Mouse (Mus musculus) MEL (cell line): Measurements from ENCODE around the gene Ptrh2. TPM values are rescaled to one million over a fixed set of nuclear protein-coding genes. Genes with fewer than 3 reads are reported as not detected.

ENCODE experiments used
- DNase-seq: peaks from one replicate; pipeline ENCODE4 v3.0.0; 2011; ENCODE audit warnings: low read depth, low spot score
- H3K27ac ChIP-seq: 2 replicates; pipeline ENCODE4 v1.5.1; 2012; ENCODE audit warnings: low read depth, mild to moderate bottlenecking, control low read depth, low read length, moderate library complexity; ENCODE audit not compliant: control insufficient read depth
- H3K27me3 ChIP-seq, 2 experiments: fragments of 150-350 bp in 1 of 2; sonication (generic) in 1 of 2; 2 replicates each; pipeline ENCODE4 v1.6.1; 2012; ENCODE audit warnings: low read length in 2 of 2, mild to moderate bottlenecking in 2 of 2, improper control_type of control experiment in 1 of 2, moderate library complexity in 1 of 2; ENCODE audit not compliant: insufficient read depth in 2 of 2, control insufficient read depth in 1 of 2
- H3K36me3 ChIP-seq, 2 experiments: 2 replicates each; pipeline ENCODE4 v1.6.1; 2012 to 2014; ENCODE audit warnings: low read length in 2 of 2, improper control_type of control experiment in 1 of 2, inconsistent platforms in 1 of 2, mild to moderate bottlenecking in 1 of 2; ENCODE audit not compliant: insufficient read depth in 2 of 2, control insufficient read depth in 1 of 2
- H3K4me1 ChIP-seq, 2 experiments: fragments of 150-350 bp in 1 of 2; sonication (generic) in 1 of 2; 2 replicates each; pipeline ENCODE4 v1.6.1; 2012; ENCODE audit warnings: low read length in 2 of 2, improper control_type of control experiment in 1 of 2, mild to moderate bottlenecking in 1 of 2; ENCODE audit not compliant: insufficient read depth in 2 of 2, control insufficient read depth in 1 of 2
- H3K4me3 ChIP-seq, 2 experiments: fragments of 150-350 bp in 1 of 2; sonication (generic) in 1 of 2; 2 replicates each; pipeline ENCODE4 v1.5.1; 2012; ENCODE audit warnings: low read depth in 2 of 2, low read length in 2 of 2, mild to moderate bottlenecking in 2 of 2, moderate library complexity in 2 of 2, control low read depth in 1 of 2, improper control_type of control experiment in 1 of 2; ENCODE audit not compliant: control insufficient read depth in 1 of 2, insufficient read depth in 1 of 2
- H3K79me2 ChIP-seq: 2 replicates; pipeline ENCODE4 v1.6.1; 2012; ENCODE audit warnings: mild to moderate bottlenecking, low read length, moderate library complexity; ENCODE audit not compliant: control insufficient read depth, poor library complexity, insufficient read depth
- H3K9ac ChIP-seq: 2 replicates; pipeline ENCODE4 v1.6.1; 2012; ENCODE audit warnings: low read depth, mild to moderate bottlenecking, control low read depth, low read length, moderate library complexity; ENCODE audit not compliant: control insufficient read depth, poor library complexity, severe bottlenecking
- H3K9me3 ChIP-seq: fragments of 150-350 bp; sonication (generic); replicated peaks from 2 replicates; pipeline ENCODE4 v1.6.1; 2012; ENCODE audit warnings: mild to moderate bottlenecking, low read length, improper control_type of control experiment, moderate library complexity; ENCODE audit not compliant: insufficient read depth
- BHLHE40 ChIP-seq: IDR thresholded peaks from 2 replicates; pipeline ENCODE4 v1.6.1; 2012; ENCODE audit warnings: low read depth, mild to moderate bottlenecking, inconsistent platforms, low read length, improper control_type of control experiment, borderline replicate concordance
- E2F4 ChIP-seq: IDR thresholded peaks from 2 replicates; pipeline ENCODE4 v1.6.1; 2011; ENCODE audit warnings: low read depth, low read length, improper control_type of control experiment, borderline replicate concordance
- ELF1 ChIP-seq: IDR thresholded peaks from 2 replicates; pipeline ENCODE4 v1.6.1; 2014; ENCODE audit warnings: low read depth, mild to moderate bottlenecking, inconsistent platforms, low read length, improper control_type of control experiment, moderate library complexity
- EP300 ChIP-seq, 2 experiments: IDR thresholded peaks; 2 replicates each; pipeline ENCODE4 v1.6.1; 2011; ENCODE audit warnings: improper control_type of control experiment in 2 of 2, low read length in 2 of 2, low read depth in 1 of 2, mild to moderate bottlenecking in 1 of 2
- ETS1 ChIP-seq: IDR thresholded peaks from 2 replicates; pipeline ENCODE4 v1.6.1; 2012; ENCODE audit warnings: low read depth, mild to moderate bottlenecking, inconsistent platforms, low read length, improper control_type of control experiment, moderate library complexity
- GABPA ChIP-seq: IDR thresholded peaks from 2 replicates; pipeline ENCODE4 v1.6.1; 2012; ENCODE audit warnings: low read depth, mild to moderate bottlenecking, inconsistent platforms, low read length, improper control_type of control experiment, moderate library complexity
- GATA1 ChIP-seq: IDR thresholded peaks from 2 replicates; pipeline ENCODE4 v1.6.1; 2011; ENCODE audit warnings: low read depth, low read length, improper control_type of control experiment
- JUND ChIP-seq: IDR thresholded peaks from 2 replicates; pipeline ENCODE4 v1.6.1; 2011; ENCODE audit warnings: low read depth, mild to moderate bottlenecking, improper control_type of control experiment, low read length
- MAFK ChIP-seq: IDR thresholded peaks from 2 replicates; pipeline ENCODE4 v1.6.1; 2011; ENCODE audit warnings: low read depth, mild to moderate bottlenecking, low read length, improper control_type of control experiment, borderline replicate concordance
- MAX ChIP-seq: IDR thresholded peaks from 2 replicates; pipeline ENCODE4 v1.6.1; 2011; ENCODE audit warnings: low read length, improper control_type of control experiment
- MAZ ChIP-seq: IDR thresholded peaks from 2 replicates; pipeline ENCODE4 v1.6.1; 2012; ENCODE audit warnings: low read depth, mild to moderate bottlenecking, inconsistent platforms, low read length, improper control_type of control experiment
- MXI1 ChIP-seq: IDR thresholded peaks from 2 replicates; pipeline ENCODE4 v1.6.1; 2011; ENCODE audit warnings: mild to moderate bottlenecking, low read depth, low read length, improper control_type of control experiment
- MYB ChIP-seq: IDR thresholded peaks from 2 replicates; pipeline ENCODE4 v1.6.1; 2011; ENCODE audit warnings: mild to moderate bottlenecking, low read depth, low read length, improper control_type of control experiment
- NELFE ChIP-seq: IDR thresholded peaks from 2 replicates; pipeline ENCODE4 v1.6.1; 2011; ENCODE audit warnings: low read depth, low read length, improper control_type of control experiment
- NRF1 ChIP-seq: IDR thresholded peaks from 2 replicates; pipeline ENCODE4 v1.6.1; 2014; ENCODE audit warnings: low read depth, mild to moderate bottlenecking, inconsistent platforms, low read length, improper control_type of control experiment, moderate library complexity; ENCODE audit not compliant: poor library complexity, insufficient read depth, severe bottlenecking
- POLR2AphosphoS2 ChIP-seq: IDR thresholded peaks from 2 replicates; pipeline ENCODE4 v1.6.1; 2011; ENCODE audit warnings: low read length, improper control_type of control experiment
- RCOR1 ChIP-seq: IDR thresholded peaks from 2 replicates; pipeline ENCODE4 v1.6.1; 2012; ENCODE audit warnings: low read depth, mild to moderate bottlenecking, inconsistent platforms, low read length, improper control_type of control experiment
- SMC3 ChIP-seq: IDR thresholded peaks from 2 replicates; pipeline ENCODE4 v1.6.1; 2011; ENCODE audit warnings: low read depth, low read length, improper control_type of control experiment
- TCF12 ChIP-seq: IDR thresholded peaks from 2 replicates; pipeline ENCODE4 v1.6.1; 2014; ENCODE audit warnings: low read depth, mild to moderate bottlenecking, inconsistent platforms, low read length, improper control_type of control experiment, moderate library complexity
- USF1 ChIP-seq: IDR thresholded peaks from 2 replicates; pipeline ENCODE4 v1.6.1; 2014; ENCODE audit warnings: low read depth, mild to moderate bottlenecking, inconsistent platforms, low read length, improper control_type of control experiment, moderate library complexity
- ZC3H11A ChIP-seq: IDR thresholded peaks from 2 replicates; pipeline ENCODE4 v1.6.1; 2012; ENCODE audit warnings: low read depth, mild to moderate bottlenecking, inconsistent platforms, low read length, improper control_type of control experiment
- ZMIZ1 ChIP-seq: IDR thresholded peaks from 2 replicates; pipeline ENCODE4 v1.6.1; 2012; ENCODE audit warnings: low read depth, mild to moderate bottlenecking, inconsistent platforms, low read length, improper control_type of control experiment, moderate library complexity
- ZNF384 ChIP-seq: IDR thresholded peaks from 2 replicates; pipeline ENCODE4 v1.6.1; 2012; ENCODE audit warnings: low read depth, mild to moderate bottlenecking, inconsistent platforms, low read length, improper control_type of control experiment
- polyA plus RNA-seq, 2 experiments: library from polyadenylated mRNA; stranded (reverse) in 1 of 2; unstranded in 1 of 2; fragments of >175 nt in 1 of 2; fragments of >200 nt in 1 of 2; gene quantifications; 2 replicates each; pipeline versions ENCODE4 v1.2.1 to v1.2.4; 2012; ENCODE audit warnings: low replicate concordance in 2 of 2, low read depth in 1 of 2; ENCODE audit not compliant: insufficient read length in 2 of 2, insufficient read depth in 1 of 2, missing spikeins in 1 of 2
- total RNA-seq: library from RNA; depleted of rRNA; stranded (reverse); fragments of 300-350 nt; gene quantifications from 2 replicates; pipeline ENCODE4 v1.2.3, GENCODE M21; 2012

Gene Ptrh2
- total and polyA plus RNA-seq, 3 experiments, result 30.0 to 40.3 TPM; not detected in 1

DNA sequence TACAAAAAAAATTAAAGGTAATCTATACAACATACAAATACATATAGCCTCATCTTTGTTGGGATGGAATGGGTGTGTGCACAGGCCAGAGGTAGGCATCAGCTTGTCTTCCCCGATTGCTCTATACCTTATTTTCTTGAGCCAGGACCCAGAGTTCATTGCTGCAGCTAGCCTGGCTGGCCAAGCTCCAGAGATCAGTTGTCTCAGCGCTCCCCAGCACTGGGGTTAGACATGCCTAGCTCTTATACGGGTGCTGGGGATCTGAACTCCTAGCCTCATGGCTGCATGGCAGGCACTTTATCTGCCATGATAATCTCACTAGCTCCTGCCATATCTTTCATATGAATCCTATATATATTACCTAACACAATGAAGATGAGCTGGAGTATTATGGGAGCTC lies 15.6 kb upstream of the Ptrh2 start:
- H3K27ac ChIP-seq, result peak overlapping the region; percentile 69; the same call in 1 of the 2 replicates
- DNase-seq, result peak; percentile 67
- H3K79me2 ChIP-seq, result peaks cover 17% of the 10 kb centered on the region
- H3K4me1 ChIP-seq, result peaks cover 41 to 54% of the 10 kb centered on the region in 2 experiments
- no peaks in the 10 kb centered on the region for H3K9me3 ChIP-seq
- no peaks in the 10 kb centered on the region for H3K27me3 ChIP-seq
- no peak overlapping the region for H3K9ac ChIP-seq
- no peak overlapping the region for H3K4me3 ChIP-seq
- H3K36me3 ChIP-seq, result peaks cover 14 to 74% of the 10 kb centered on the region in 2 experiments
- TF ChIP-seq E2F4 (no peak), GATA1 (peak; percentile 42)
- TF ChIP-seq, all 39 proteins: peak for 1

DNA sequence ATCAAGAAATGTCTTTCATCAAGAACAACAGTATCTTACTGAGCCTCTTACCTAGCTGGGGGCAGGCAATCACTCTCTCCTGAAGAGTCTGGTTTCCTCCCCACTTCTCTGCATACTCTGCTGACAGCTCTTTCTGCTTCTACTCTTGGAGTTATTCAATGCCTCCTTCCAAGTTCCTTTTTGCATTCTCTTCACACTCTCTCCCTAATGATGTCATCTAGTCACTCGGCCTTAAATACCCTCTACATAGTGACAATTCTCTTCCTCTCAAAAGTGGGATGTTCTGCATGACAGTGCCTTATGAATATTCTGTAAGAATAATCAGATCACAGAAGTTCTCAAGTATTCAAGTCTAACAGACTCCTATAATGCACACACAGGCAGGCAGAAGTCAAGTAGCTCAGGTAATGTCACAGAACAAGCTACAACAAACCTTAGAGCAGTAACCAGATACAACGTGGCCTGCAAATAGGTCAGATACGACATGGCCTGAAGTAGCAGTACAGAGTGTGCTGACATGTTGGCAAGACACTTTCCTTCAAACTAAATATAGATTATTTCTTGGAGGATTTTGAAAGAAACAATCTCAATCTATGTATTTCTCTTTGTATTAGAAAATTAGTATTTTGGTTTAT lies 12.6 kb upstream of the Ptrh2 start:
- peaks cover 37 to 48% of the 10 kb centered on the region in 2 experiments for H3K4me1 ChIP-seq
- no peak overlapping the region for H3K4me3 ChIP-seq
- TF ChIP-seq ZMIZ1 (no peak), JUND (no peak), POLR2AphosphoS2 (no peak), USF1 (no peak), MAZ (no peak), RCOR1 (no peak), ELF1 (no peak), TCF12 (no peak)
- TF ChIP-seq, all 39 proteins: peak for 0
- no peak overlapping the region for H3K9ac ChIP-seq
- H3K27me3 ChIP-seq, result no peaks in the 10 kb centered on the region
- DNase-seq, result peak; percentile 59
- H3K9me3 ChIP-seq, result no peaks in the 10 kb centered on the region
- H3K27ac ChIP-seq, result no peak overlapping the region
- peaks cover 26% of the 10 kb centered on the region for H3K79me2 ChIP-seq
- peaks cover 0 to 55% of the 10 kb centered on the region in 2 experiments; a peak in 2 of 4 replicates for H3K36me3 ChIP-seq

DNA sequence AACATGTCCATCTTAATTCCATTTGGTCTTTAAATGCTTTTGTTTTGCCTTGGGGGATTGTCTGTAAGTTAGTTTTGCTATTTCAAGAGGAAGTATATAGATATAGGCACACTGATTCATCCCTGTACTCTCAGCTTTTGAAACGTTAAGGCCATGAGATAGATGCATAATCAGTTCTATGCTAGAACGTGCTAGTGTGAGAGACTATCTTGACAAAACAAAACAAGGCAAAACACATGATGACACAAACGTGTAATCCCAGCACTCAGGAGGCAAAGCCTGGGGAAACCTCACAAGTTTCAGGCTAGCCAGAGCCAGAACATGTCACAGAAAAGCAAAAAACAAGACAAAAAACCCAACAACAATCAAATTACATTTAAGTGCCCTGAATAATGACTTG lies 11.0 kb upstream of the Ptrh2 start:
- H3K4me3 ChIP-seq, result no peak overlapping the region
- TF ChIP-seq EP300 (IDR thresholded peaks at IDR 0.05; ENCODE audit: low read depth in 1 of 2, low read length in 2 of 2), result peak in 1 of 2 experiments; percentile 51; a peak in 1 of 4 replicates
- TF ChIP-seq ELF1, result no peak
- TF ChIP-seq ZC3H11A, result no peak
- TF ChIP-seq SMC3, result no peak
- TF ChIP-seq BHLHE40, result peak; percentile 66
- no peak for TF ChIP-seq NRF1
- no peak for TF ChIP-seq GABPA
- no peak for TF ChIP-seq ZNF384
- TF ChIP-seq MXI1, result peak; percentile 38; the same call in 1 of the 2 replicates
- no peak for TF ChIP-seq E2F4
- TF ChIP-seq ETS1, result peak; percentile 27; the same call in 1 of the 2 replicates
- TF ChIP-seq RCOR1, result peak; percentile 84
- TF ChIP-seq TCF12, result no peak
- no peak for TF ChIP-seq MYB
- no peak for TF ChIP-seq JUND
- TF ChIP-seq NELFE, result no peak
- no peak for TF ChIP-seq MAFK
- TF ChIP-seq MAX, result no peak
- TF ChIP-seq USF1, result no peak
- TF ChIP-seq, all 39 proteins: peak for 5
- DNase-seq, result no peak
- Histone ChIP-seq H3K4me1 (peaks cover 27 to 35% of the 10 kb centered on the region in 2 experiments), H3K9ac (no peak overlapping the region), H3K79me2 (peaks cover 23% of the 10 kb centered on the region), H3K9me3 (no peaks in the 10 kb centered on the region), H3K27me3 (no peaks in the 10 kb centered on the region), H3K36me3 (peaks cover 1 to 42% of the 10 kb centered on the region in 2 experiments; a peak in 3 of 4 replicates), H3K27ac (no peak overlapping the region)
